Mouse (Mus musculus) G1E (cell line): ENCODE measurements around the gene Chst7.

Experiments used
- CTCF ChIP-seq: IDR thresholded peaks from 2 replicates; pipeline ENCODE4 v1.5.1; 2012; ENCODE audit warnings: low read depth, low read length, inconsistent platforms, mixed read lengths
- GATA1 ChIP-seq: IDR thresholded peaks from 2 replicates; pipeline ENCODE4 v1.6.1; 2012; ENCODE audit warnings: borderline replicate concordance, low read length, inconsistent platforms, mixed read lengths
- GATA2 ChIP-seq: IDR thresholded peaks from 2 replicates; pipeline ENCODE4 v1.6.1; 2012; ENCODE audit warnings: low read depth, low read length, inconsistent platforms, borderline replicate concordance
- POLR2AphosphoS5 ChIP-seq: IDR thresholded peaks from 2 replicates; pipeline ENCODE4 v1.6.1; 2012; ENCODE audit warnings: low read depth, low read length, inconsistent platforms; ENCODE audit not compliant: insufficient replicate concordance
- TAL1 ChIP-seq: conservative IDR thresholded peaks from 2 replicates; pipeline ENCODE4 v1.6.1; 2012; ENCODE audit warnings: low read depth, low read length, inconsistent platforms, mixed read lengths

DNA sequence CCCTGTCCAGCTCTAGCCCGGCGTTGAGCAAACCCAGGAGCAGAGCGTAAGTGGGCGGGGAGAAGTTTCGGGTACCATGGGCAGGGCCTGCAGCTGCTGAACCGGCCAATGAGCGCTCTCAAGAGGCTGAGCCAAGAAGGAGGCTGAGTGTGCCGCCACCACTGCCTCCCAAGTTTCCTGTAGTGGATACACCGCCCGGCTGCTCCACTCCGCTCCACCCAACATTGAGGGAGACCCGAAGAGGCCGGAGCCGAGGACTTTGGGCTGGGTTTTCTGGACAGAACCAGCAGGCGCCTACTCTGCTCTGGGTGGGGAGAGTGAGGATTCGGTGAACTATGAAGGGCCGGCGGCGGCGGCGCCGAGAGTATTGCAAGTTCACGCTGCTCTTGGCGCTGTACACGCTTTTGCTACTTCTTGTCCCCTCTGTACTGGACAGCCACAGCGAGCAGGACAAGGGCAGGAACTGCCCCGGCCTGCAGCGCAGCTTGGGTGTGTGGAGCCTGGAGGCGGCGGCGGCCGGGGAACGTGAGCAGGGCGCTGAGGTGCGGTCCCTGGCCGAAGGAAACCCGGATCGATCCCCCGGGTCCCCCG, at the start of gene Chst7:
- no peak for TF ChIP-seq POLR2AphosphoS5
- no peak for TF ChIP-seq GATA1
- TF ChIP-seq CTCF, result no peak
- TF ChIP-seq TAL1, result no peak
- no peak for TF ChIP-seq GATA2
